Mouse (Mus musculus) urinary bladder, postnatal 25 days (tissue): ENCODE results near the gene Slc39a8.

Source experiments
- DNase-seq: peaks from one replicate; pipeline ENCODE4 v3.0.0; 2022; ENCODE audit warnings: low spot score

The Slc39a8 gene

GRCm38 (mm10) chr3:135825016-135825753 is at the start of gene Slc39a8:
Slc39a8 (plus strand) TSS chr3:135825279.
- DNase-seq, result peak; percentile 65

GRCm38 (mm10) chr3:135785065-135785464 is 40.0 kb upstream of the Slc39a8 start:
- DNase-seq, result no peak

- DNase-seq, result no peak
Measured at GRCm38 (mm10) chr3:135796117-135796516, 29.0 kb upstream of the Slc39a8 start.

- DNase-seq, result no peak
Measured at GRCm38 (mm10) chr3:135798241-135798640, 26.8 kb upstream of the Slc39a8 start.

GRCm38 (mm10) chr3:135798665-135799064 is 26.4 kb upstream of the Slc39a8 start:
- DNase-seq, result no peak

- no peak for DNase-seq
Measured at GRCm38 (mm10) chr3:135814665-135815064, 10.4 kb upstream of the Slc39a8 start.

GRCm38 (mm10) chr3:135815973-135816727 is 8.9 kb upstream of the Slc39a8 start:
- no peak for DNase-seq

GRCm38 (mm10) chr3:135817124-135817523 is 8.0 kb upstream of the Slc39a8 start:
- DNase-seq, result no peak

- DNase-seq, result no peak
Measured at GRCm38 (mm10) chr3:135824436-135824835, 643 bp upstream of the Slc39a8 start.

- DNase-seq, result peak; percentile 25
Measured at GRCm38 (mm10) chr3:135825754-135826683, 940 bp downstream of the Slc39a8 start.

- no peak for DNase-seq
Measured at GRCm38 (mm10) chr3:135826684-135827249, 1.7 kb downstream of the Slc39a8 start.

GRCm38 (mm10) chr3:135828000-135828399 is 2.9 kb downstream of the Slc39a8 start:
- DNase-seq, result no peak

GRCm38 (mm10) chr3:135832496-135832895 is 7.4 kb downstream of the Slc39a8 start:
- no peak for DNase-seq

- DNase-seq, result no peak
Measured at GRCm38 (mm10) chr3:135832907-135833306, 7.8 kb downstream of the Slc39a8 start.

- DNase-seq, result no peak
Measured at GRCm38 (mm10) chr3:135834988-135835387, 9.9 kb downstream of the Slc39a8 start.

GRCm38 (mm10) chr3:135839535-135839934 is 14.5 kb downstream of the Slc39a8 start:
- no peak for DNase-seq

- DNase-seq, result no peak
Measured at GRCm38 (mm10) chr3:135840185-135840584, 15.1 kb downstream of the Slc39a8 start.

GRCm38 (mm10) chr3:135841716-135842511 is 16.8 kb downstream of the Slc39a8 start:
- no peak for DNase-seq

- DNase-seq, result no peak
Measured at GRCm38 (mm10) chr3:135843181-135843580, 18.1 kb downstream of the Slc39a8 start.

- DNase-seq, result no peak
Measured at GRCm38 (mm10) chr3:135843707-135844106, 18.6 kb downstream of the Slc39a8 start.

GRCm38 (mm10) chr3:135844835-135845234 is 19.8 kb downstream of the Slc39a8 start:
- DNase-seq, result no peak
